In genomic region chr9:56027292-56027691, GRCm38 (mm10) we compare ENCODE assay signal across 34 mouse cellular contexts. TPM values are rescaled to one million over a fixed set of nuclear protein-coding genes. Genes with fewer than 3 reads are reported as not detected.
DNase-seq lines count a peak whose midpoint lies in the region; ATAC-seq and TF ChIP-seq lines count a peak whose summit lies in the region.
"Had no signal": no experiment of that assay in that cellular context is flagged by ENCODE, and none has a peak within 500 bp of the region (broad histone marks: within the 10 kb centered on the region; RNA-seq: fewer than 3 reads in every experiment).

No protein-coding gene starts in this region.

- H3K9me3 ChIP-seq in liver, embryonic 11.5 days (ENCODE audit: control insufficient read depth, low read length) = no peaks in the 10 kb centered on the region
- H3K9me3 ChIP-seq: embryonic facial prominence, embryonic 12.5 days; embryonic facial prominence, embryonic 15.5 days; forebrain, embryonic 12.5 days; forebrain, embryonic 15.5 days; hindbrain, embryonic 12.5 days; hindbrain, embryonic 15.5 days had no signal

- H3K27ac ChIP-seq in liver, adult 2 months (replicated peaks; ENCODE audit: insufficient read depth, low read depth, low read length) = no peak overlapping the region
- no peak overlapping the region for H3K27ac ChIP-seq in liver, embryonic 11.5 days (ENCODE audit: low read depth, low read length)
- H3K27ac ChIP-seq in testis, adult 2 months (ENCODE audit: control insufficient read depth, insufficient read depth, low read depth, low read length) = peak overlapping the region; percentile 61
- H3K27ac ChIP-seq: embryonic facial prominence, embryonic 12.5 days; embryonic facial prominence, embryonic 15.5 days; forebrain, embryonic 12.5 days; forebrain, embryonic 15.5 days; hindbrain, embryonic 12.5 days; hindbrain, embryonic 15.5 days had no signal

- no peak for ATAC-seq in liver, embryonic 11.5 days (replicated peaks; ENCODE audit: low FRiP score)
- ATAC-seq: forebrain, embryonic 15.5 days had no signal

- intact Hi-C loops in left cerebral cortex, postnatal 14 days (cut with DNase I) = no loop called here

- 78% methylated on average over 16 of the region's 16 CpGs for WGBS in liver, adult 2 months
- 77% methylated on average over 16 of the region's 16 CpGs for WGBS in liver, embryonic 11.5 days

- DNase-seq in liver, adult 2 months (ENCODE audit: extremely low read depth, low read depth, low spot score) = no peak
- DNase-seq in liver, embryonic 11.5 days (ENCODE audit: low spot score) = no peak
- peak; percentile 8 for DNase-seq in thymus, postnatal 4 days
- no peak for DNase-seq in thymus, postnatal 0 days (ENCODE audit: low spot score)
- no peak for DNase-seq in left cerebral cortex, postnatal 14 days (ENCODE audit: low spot score in 2 of 2)
- no peak for DNase-seq in T-cell, adult 2 months (ENCODE audit: low spot score)
- DNase-seq: adrenal gland, adult 2 months; adrenal gland, postnatal 14 days; B cell, adult 2 months; cerebellum, adult 11 months; cerebellum, adult 2 months; cerebellum, adult 9-11 months; cerebellum, postnatal 25 days; gastrocnemius, postnatal 10 days; heart, adult 11 months had no signal

- H3K79me2 ChIP-seq in liver, adult 2 months (ENCODE audit: control insufficient read depth, insufficient read depth, low read length) = no peaks in the 10 kb centered on the region

- H3K36me3 ChIP-seq in liver, adult 2 months (ENCODE audit: control insufficient read depth, insufficient read depth, low read length) = no peaks in the 10 kb centered on the region
- no peaks in the 10 kb centered on the region for H3K36me3 ChIP-seq in liver, embryonic 11.5 days (ENCODE audit: control insufficient read depth, insufficient read depth, low read length)
- H3K36me3 ChIP-seq in testis, adult 2 months (ENCODE audit: control insufficient read depth, insufficient read depth, low read length) = no peaks in the 10 kb centered on the region
- H3K36me3 ChIP-seq: embryonic facial prominence, embryonic 12.5 days; embryonic facial prominence, embryonic 15.5 days; forebrain, embryonic 12.5 days; forebrain, embryonic 15.5 days; hindbrain, embryonic 12.5 days; hindbrain, embryonic 15.5 days had no signal

- H3K4me3 ChIP-seq in liver, adult 2 months (ENCODE audit: insufficient read depth, low read depth, low read length) = peak overlapping the region; percentile 31; the same call in 1 of the 2 replicates
- no peak overlapping the region for H3K4me3 ChIP-seq in liver, embryonic 11.5 days (ENCODE audit: low read depth, low read length)
- peak overlapping the region; percentile 89 for H3K4me3 ChIP-seq in testis, adult 2 months (ENCODE audit: control insufficient read depth, low read depth, low read length)
- H3K4me3 ChIP-seq: embryonic facial prominence, embryonic 12.5 days; embryonic facial prominence, embryonic 15.5 days; erythroblast, embryonic 14.5 days; forebrain, embryonic 12.5 days; forebrain, embryonic 15.5 days; hindbrain, embryonic 12.5 days; hindbrain, embryonic 15.5 days had no signal

- no peak for TF ChIP-seq POLR2A in liver, adult 2 months (IDR thresholded peaks at IDR 0.05; ENCODE audit: extremely low read depth, insufficient read depth, low read length)
- TF ChIP-seq POLR2A in testis, adult 2 months (IDR thresholded peaks at IDR 0.05; ENCODE audit: control insufficient read depth, low read depth, low read length) = peak; percentile 71

- H3K4me1 ChIP-seq in liver, adult 2 months (ENCODE audit: control insufficient read depth, insufficient read depth, low read length) = no peaks in the 10 kb centered on the region; the same call in 1 of the 2 replicates
- H3K4me1 ChIP-seq in liver, embryonic 11.5 days (replicated peaks; ENCODE audit: control insufficient read depth, insufficient read depth, low read length) = no peaks in the 10 kb centered on the region
- no peaks in the 10 kb centered on the region for H3K4me1 ChIP-seq in testis, adult 2 months (ENCODE audit: control insufficient read depth, insufficient read depth, low read length)
- H3K4me1 ChIP-seq: embryonic facial prominence, embryonic 12.5 days; embryonic facial prominence, embryonic 15.5 days; forebrain, embryonic 12.5 days; forebrain, embryonic 15.5 days; hindbrain, embryonic 12.5 days; hindbrain, embryonic 15.5 days had no signal

- no peak overlapping the region for H3K4me2 ChIP-seq in liver, embryonic 11.5 days
- H3K4me2 ChIP-seq: embryonic facial prominence, embryonic 12.5 days; embryonic facial prominence, embryonic 15.5 days; forebrain, embryonic 12.5 days; forebrain, embryonic 15.5 days; heart, embryonic 11.5 days; hindbrain, embryonic 12.5 days; hindbrain, embryonic 15.5 days had no signal

- H3K27me3 ChIP-seq in liver, adult 2 months (ENCODE audit: control insufficient read depth, insufficient read depth, low read length) = no peaks in the 10 kb centered on the region
- no peaks in the 10 kb centered on the region for H3K27me3 ChIP-seq in liver, embryonic 11.5 days (replicated peaks; ENCODE audit: control insufficient read depth, insufficient read depth, low read length)
- H3K27me3 ChIP-seq in testis, adult 2 months (ENCODE audit: control insufficient read depth, insufficient read depth, low read length) = no peaks in the 10 kb centered on the region
- H3K27me3 ChIP-seq: CH12.LX; embryonic facial prominence, embryonic 12.5 days; embryonic facial prominence, embryonic 15.5 days; forebrain, embryonic 12.5 days; forebrain, embryonic 15.5 days; hindbrain, embryonic 12.5 days; hindbrain, embryonic 15.5 days had no signal

- H3K9ac ChIP-seq in liver, adult 2 months (ENCODE audit: low read depth, low read length) = no peak overlapping the region
- no peak overlapping the region for H3K9ac ChIP-seq in liver, embryonic 11.5 days (ENCODE audit: low read depth, low read length)
- H3K9ac ChIP-seq: embryonic facial prominence, embryonic 12.5 days; embryonic facial prominence, embryonic 15.5 days; forebrain, embryonic 12.5 days; forebrain, embryonic 15.5 days; hindbrain, embryonic 12.5 days; hindbrain, embryonic 15.5 days had no signal

- TF ChIP-seq CTCF in liver, adult 2 months (IDR thresholded peaks at IDR 0.05; ENCODE audit: low read depth, low read length) = no peak
- no peak for TF ChIP-seq CTCF in testis, adult 2 months (IDR thresholded peaks at IDR 0.05; ENCODE audit: control insufficient read depth, insufficient read depth, insufficient replicate concordance, low read depth, low read length)

RNA-seq across cellular contexts. Expression of gene Rcn2, which starts 14.4 kb away (rescaled TPM):
- 9.0 and 10.1 TPM in 2 replicates for total RNA-seq in liver, adult 2 months (2014; rRNA removed)
- 6.5 and 6.6 TPM in 2 replicates for polyA plus RNA-seq in liver, adult 2 months (2012; rRNA removed)
- polyA plus RNA-seq in liver, embryonic 11.5 days (2014; fragmentation: Nextera tagmentation; extraction: Ambion mirVana) = 104 and 108 TPM in 2 replicates
- polyA plus RNA-seq in thymus, postnatal 0 days (2015; fragmentation: Nextera tagmentation; extraction: Ambion mirVana) = 104 and 110 TPM in 2 replicates
- polyA plus RNA-seq in testis, adult 2 months (2012; rRNA removed) = 18.3 and 18.6 TPM in 2 replicates
- total RNA-seq in left cerebral cortex, postnatal 14 days (2021) = 100 to 1,000 TPM; 114 to 123 TPM

RNA-seq across cellular contexts. Expression of gene 4930563M21Rik, which starts 16.9 kb away (rescaled TPM):
- total RNA-seq in liver, adult 2 months (2014; rRNA removed) = not detected in 2 replicates
- not detected in 2 replicates for polyA plus RNA-seq in liver, adult 2 months (2012; rRNA removed)
- polyA plus RNA-seq in liver, embryonic 11.5 days (2014; fragmentation: Nextera tagmentation; extraction: Ambion mirVana) = not detected in 2 replicates
- polyA plus RNA-seq in thymus, postnatal 0 days (2015; fragmentation: Nextera tagmentation; extraction: Ambion mirVana) = not detected in 2 replicates
- polyA plus RNA-seq in testis, adult 2 months (2012; rRNA removed) = 14.4 and 25.3 TPM in 2 replicates
- total RNA-seq in left cerebral cortex, postnatal 14 days (2021) = not detected
- total RNA-seq: adrenal gland, adult 2 months; adrenal gland, postnatal 14 days; adrenal gland, postnatal 4 days; CH12.LX; common myeloid progenitor, adult 5-6 weeks; gastrocnemius, postnatal 10 days; gastrocnemius, postnatal 4 days; heart, adult 8-10 months; heart, postnatal 25 days; hematopoietic stem cell, adult 5-6 weeks; MEL had no signal
- polyA plus RNA-seq: adrenal gland, adult 2 months; cerebellum, adult 2 months; embryonic facial prominence, embryonic 12.5 days; embryonic facial prominence, embryonic 15.5 days; erythroblast, embryonic 14.5 days; forebrain, embryonic 12.5 days; forebrain, embryonic 15.5 days; heart, embryonic 11.5 days; heart, embryonic 14.5 days; heart, postnatal 0 days; hindbrain, embryonic 12.5 days; hindbrain, embryonic 15.5 days had no signal

Comparison
In these comparisons a context has a peak if more than half of its experiments do, and no peak if none do; other contexts are left out.
1. RNA of gene 4930563M21Rik, which starts 16.9 kb away (polyA plus RNA-seq): 14.4 to 25.3 TPM in testis, adult 2 months; not detected in liver, adult 2 months, not detected in liver, embryonic 11.5 days and not detected in thymus, postnatal 0 days; every median in the first group is over 10 times any median in the second.